Mouse (Mus musculus) liver, adult 2 months (tissue): ENCODE measurements around the gene Plpp2.

Source experiments
- CTCF ChIP-seq: fragments of 200-500 bp; IDR thresholded peaks from 2 replicates; pipeline ENCODE4 v1.5.1; 2011; ENCODE audit warnings: low read depth, low read length, control low read depth
- POLR2A ChIP-seq: fragments of 200-500 bp; IDR thresholded peaks from 2 replicates; pipeline ENCODE4 v1.6.1; 2011; ENCODE audit warnings: low read length, control low read depth; ENCODE audit not compliant: insufficient read depth; ENCODE audit errors: extremely low read depth

GRCm38 (mm10) chr10:79545891-79546290, 12.3 kb upstream of the Plpp2 start:
- TF ChIP-seq CTCF (no peak), POLR2A (no peak)
